Mouse (Mus musculus): Measurements from ENCODE around the gene Klk7. TPM values are rescaled to one million over a fixed set of nuclear protein-coding genes. Genes with fewer than 3 reads are reported as not detected.

The Klk7 gene
- polyA plus RNA-seq, 1 experiment from 2014 or later = not detected

DNA sequence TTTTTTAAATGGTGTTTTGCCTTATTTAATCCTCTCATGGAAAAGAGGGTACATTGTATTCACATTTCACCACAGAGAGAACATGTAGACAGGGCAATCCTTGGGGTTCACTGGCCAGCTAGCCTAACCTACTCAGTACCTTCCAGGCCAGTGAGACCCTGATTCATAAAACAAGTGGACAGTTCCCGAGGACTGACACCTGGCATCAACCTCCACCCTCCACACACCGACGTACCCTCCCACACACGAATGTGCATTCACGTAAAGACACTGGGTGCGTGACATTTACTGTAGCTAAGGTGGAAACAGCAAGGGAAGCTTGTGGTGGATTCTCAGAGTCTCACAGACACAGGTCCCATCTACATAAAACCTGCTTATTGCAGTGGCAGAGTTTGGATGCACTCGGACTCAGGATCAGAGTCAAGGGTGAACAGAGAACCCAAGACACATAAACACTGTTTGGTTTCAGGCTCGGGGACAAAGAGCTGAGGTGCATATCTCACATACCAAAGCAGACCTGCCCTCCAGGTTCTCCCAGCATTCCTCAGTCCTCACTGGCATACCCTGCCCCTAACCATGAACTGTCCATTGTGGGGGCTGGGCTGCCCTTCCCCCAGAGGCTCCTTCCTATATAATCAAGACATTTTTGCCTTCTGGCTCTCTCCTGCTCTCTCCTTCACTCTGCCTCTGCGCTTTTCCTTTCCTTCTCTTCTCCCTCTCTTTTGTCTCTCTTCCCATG lies 43.7 kb downstream of the Klk7 start:
- H3K4me2 ChIP-seq (ENCODE audit: low read length) = no peak overlapping the region
- 89% methylated on average over 9 of the region's 9 CpGs for WGBS
- H3K27me3 ChIP-seq (replicated peaks; ENCODE audit: control insufficient read depth, insufficient read depth, low read length) = no peaks in the 10 kb centered on the region
- no peak for ATAC-seq
- no peak overlapping the region for H3K9ac ChIP-seq (ENCODE audit: low read depth, low read length)
- H3K4me1 ChIP-seq (ENCODE audit: control insufficient read depth, insufficient read depth, low read depth, low read length) = no peaks in the 10 kb centered on the region
- no peaks in the 10 kb centered on the region for H3K36me3 ChIP-seq (ENCODE audit: control insufficient read depth, insufficient read depth, low read length)
- no peak overlapping the region for H3K27ac ChIP-seq (ENCODE audit: low read depth, low read length)
- no peaks in the 10 kb centered on the region; the same call in 1 of the 2 replicates for H3K9me3 ChIP-seq (ENCODE audit: control insufficient read depth, low read length)
- H3K4me3 ChIP-seq (ENCODE audit: low read length) = no peak overlapping the region

DNA sequence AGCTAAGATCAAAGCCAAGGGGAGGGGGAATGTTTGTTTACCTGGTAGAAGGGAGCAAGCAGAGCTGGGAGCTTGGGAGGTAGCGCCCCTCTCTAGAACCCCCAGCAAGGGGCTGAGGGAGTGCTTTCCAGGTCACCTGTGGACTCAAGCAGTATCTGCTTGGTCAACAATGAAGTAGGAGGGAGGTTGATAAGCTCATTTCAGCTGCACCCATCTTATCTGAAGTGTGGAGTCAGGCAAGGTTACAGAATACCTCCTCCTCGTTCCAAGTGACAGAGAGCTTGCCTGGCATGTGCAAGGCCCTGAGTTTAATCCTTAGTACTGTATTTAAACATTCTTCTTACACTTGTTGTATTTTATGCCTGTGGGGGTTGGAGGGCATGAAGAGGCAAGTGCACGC lies 44.6 kb downstream of the Klk7 start:
- Histone ChIP-seq H3K36me3 (ENCODE audit: control insufficient read depth, insufficient read depth, low read length) (no peaks in the 10 kb centered on the region), H3K4me3 (ENCODE audit: low read length) (no peak overlapping the region), H3K9ac (ENCODE audit: low read depth, low read length) (no peak overlapping the region), H3K27me3 (replicated peaks; ENCODE audit: control insufficient read depth, insufficient read depth, low read length) (no peaks in the 10 kb centered on the region), H3K4me2 (ENCODE audit: low read length) (no peak overlapping the region), H3K4me1 (ENCODE audit: control insufficient read depth, insufficient read depth, low read depth, low read length) (no peaks in the 10 kb centered on the region), H3K9me3 (ENCODE audit: control insufficient read depth, low read length) (no peaks in the 10 kb centered on the region; the same call in 1 of the 2 replicates), H3K27ac (ENCODE audit: low read depth, low read length) (no peak overlapping the region)
- ATAC-seq = no peak
- whole genome bisulfite sequencing = 86% methylated on average over 3 of the region's 3 CpGs

DNA sequence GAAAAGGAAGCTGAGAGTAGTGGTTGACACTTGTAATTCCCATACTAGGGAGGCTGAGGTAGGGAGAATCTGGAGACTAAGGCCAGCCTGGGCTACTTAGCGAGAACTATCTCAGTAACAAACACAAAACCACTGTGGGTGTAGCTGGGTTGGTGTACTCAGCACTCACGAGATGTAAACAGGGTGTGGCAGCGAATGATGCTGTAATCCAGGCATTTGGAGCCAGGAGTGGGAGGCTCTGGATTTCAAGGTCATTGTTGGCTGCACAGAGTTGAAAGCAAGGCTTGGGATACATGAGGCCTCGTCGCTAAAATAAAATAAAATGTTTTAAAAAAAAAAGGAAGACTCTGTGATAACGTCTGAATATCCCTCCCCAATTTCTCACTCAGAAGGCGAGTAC lies 45.2 kb downstream of the Klk7 start:
- Histone ChIP-seq H3K9me3 (ENCODE audit: control insufficient read depth, low read length) (no peaks in the 10 kb centered on the region; the same call in 1 of the 2 replicates), H3K4me2 (ENCODE audit: low read length) (no peak overlapping the region), H3K36me3 (ENCODE audit: control insufficient read depth, insufficient read depth, low read length) (no peaks in the 10 kb centered on the region), H3K27me3 (replicated peaks; ENCODE audit: control insufficient read depth, insufficient read depth, low read length) (no peaks in the 10 kb centered on the region), H3K4me1 (ENCODE audit: control insufficient read depth, insufficient read depth, low read depth, low read length) (no peaks in the 10 kb centered on the region), H3K27ac (ENCODE audit: low read depth, low read length) (no peak overlapping the region), H3K4me3 (ENCODE audit: low read length) (no peak overlapping the region), H3K9ac (ENCODE audit: low read depth, low read length) (no peak overlapping the region)
- ATAC-seq = no peak
- 87% methylated on average over 7 of the region's 7 CpGs for WGBS

DNA sequence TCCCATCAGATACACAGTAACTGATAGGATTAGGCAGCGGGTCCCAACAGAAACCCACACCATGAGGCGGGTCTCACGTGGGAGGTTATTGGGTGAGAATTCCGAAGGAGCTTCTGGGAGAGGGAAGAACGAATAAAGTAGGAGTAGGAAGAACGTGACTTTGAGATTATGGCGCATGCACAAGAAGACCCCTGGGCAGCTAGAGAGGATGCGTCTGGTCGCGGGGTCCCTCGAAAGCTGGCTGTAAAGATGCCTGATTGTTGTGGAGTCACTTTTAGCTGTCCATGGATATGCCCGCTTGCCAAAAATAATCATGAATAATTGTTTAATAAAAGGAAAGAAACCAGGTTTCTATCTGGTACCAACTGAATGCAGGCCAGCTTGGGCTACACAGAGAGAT lies 46.4 kb downstream of the Klk7 start:
- H3K9me3 ChIP-seq (ENCODE audit: control insufficient read depth, low read length) = no peaks in the 10 kb centered on the region
- no peak for ATAC-seq
- 92% methylated on average over 12 of the region's 12 CpGs for WGBS
- no peaks in the 10 kb centered on the region for H3K27me3 ChIP-seq (replicated peaks; ENCODE audit: control insufficient read depth, insufficient read depth, low read length)
- no peak overlapping the region for H3K27ac ChIP-seq (ENCODE audit: low read depth, low read length)
- H3K4me3 ChIP-seq (ENCODE audit: low read length) = no peak overlapping the region
- no peaks in the 10 kb centered on the region for H3K36me3 ChIP-seq (ENCODE audit: control insufficient read depth, insufficient read depth, low read length)
- H3K4me2 ChIP-seq (ENCODE audit: low read length) = no peak overlapping the region
- H3K9ac ChIP-seq (ENCODE audit: low read depth, low read length) = no peak overlapping the region
- H3K4me1 ChIP-seq (ENCODE audit: control insufficient read depth, insufficient read depth, low read depth, low read length) = no peaks in the 10 kb centered on the region

DNA sequence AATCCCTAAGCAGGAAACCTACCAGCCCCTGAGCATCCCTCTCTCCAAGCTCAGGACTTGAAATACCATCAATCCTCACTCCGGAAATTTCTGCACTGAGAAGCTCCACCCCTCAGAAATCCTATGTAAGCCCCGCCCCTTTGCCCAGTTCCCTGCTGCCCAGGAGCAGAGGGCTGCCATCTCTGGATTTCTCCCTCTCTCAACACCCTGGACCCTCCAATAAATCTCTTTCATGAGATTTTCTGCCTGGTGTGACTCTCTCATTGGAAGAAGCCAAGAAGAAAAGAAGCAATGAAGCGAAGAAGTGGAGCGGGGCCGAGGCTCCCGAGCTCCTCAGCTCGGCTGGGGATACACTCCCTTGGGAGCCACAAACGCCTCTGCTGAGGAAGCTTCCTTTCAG lies 49.3 kb downstream of the Klk7 start:
- 0 out of 2 replicates have a peak, but pooled peaks have one; percentile 14 for ATAC-seq
- Histone ChIP-seq H3K4me2 (ENCODE audit: low read length) (peak overlapping the region; percentile 18), H3K4me3 (ENCODE audit: low read length) (no peak overlapping the region), H3K4me1 (ENCODE audit: control insufficient read depth, insufficient read depth, low read depth, low read length) (no peaks in the 10 kb centered on the region), H3K9me3 (ENCODE audit: control insufficient read depth, low read length) (no peaks in the 10 kb centered on the region), H3K27ac (ENCODE audit: low read depth, low read length) (no peak overlapping the region), H3K9ac (ENCODE audit: low read depth, low read length) (no peak overlapping the region), H3K27me3 (replicated peaks; ENCODE audit: control insufficient read depth, insufficient read depth, low read length) (no peaks in the 10 kb centered on the region), H3K36me3 (ENCODE audit: control insufficient read depth, insufficient read depth, low read length) (no peaks in the 10 kb centered on the region)
- WGBS = 37% methylated on average over 8 of the region's 8 CpGs

Other genes starting within 250 kb of the Klk7 start
- gene Zfp658, start 249.0 kb upstream of the Klk7 start, polyA plus RNA-seq (2015; fragmentation: Nextera tagmentation; extraction: Ambion mirVana) = 6.9 and 7.9 TPM in 2 replicates
- 14.4 and 16.2 TPM in 2 replicates for gene Zfp719, start 231.7 kb upstream of the Klk7 start, polyA plus RNA-seq (2015; fragmentation: Nextera tagmentation; extraction: Ambion mirVana)
- 0.45 and 0.46 TPM in 2 replicates for gene Zfp819, start 204.1 kb upstream of the Klk7 start, polyA plus RNA-seq (2015; fragmentation: Nextera tagmentation; extraction: Ambion mirVana)
- gene Ceacam18, start 176.6 kb upstream of the Klk7 start, polyA plus RNA-seq (2015; fragmentation: Nextera tagmentation; extraction: Ambion mirVana) = 0.10 TPM in 1 of 2 replicates, not detected in the other
- 0.31 and 0.41 TPM in 2 replicates for gene Siglece, start 151.1 kb upstream of the Klk7 start, polyA plus RNA-seq (2015; fragmentation: Nextera tagmentation; extraction: Ambion mirVana)
- gene Ctu1, start 139.3 kb upstream of the Klk7 start, polyA plus RNA-seq (2015; fragmentation: Nextera tagmentation; extraction: Ambion mirVana) = 20.6 and 23.0 TPM in 2 replicates
- gene Klk14, start 120.9 kb upstream of the Klk7 start, polyA plus RNA-seq (2015; fragmentation: Nextera tagmentation; extraction: Ambion mirVana) = not detected in 2 replicates
- gene Klk13, start 98.7 kb upstream of the Klk7 start, polyA plus RNA-seq (2015; fragmentation: Nextera tagmentation; extraction: Ambion mirVana) = 0.16 TPM in 2 replicates
- gene Klk12, start 42.4 kb upstream of the Klk7 start, polyA plus RNA-seq (2015; fragmentation: Nextera tagmentation; extraction: Ambion mirVana) = not detected in 2 replicates
- 0.20 TPM in 1 of 2 replicates, not detected in the other for gene Klk11, start 36.7 kb upstream of the Klk7 start, polyA plus RNA-seq (2015; fragmentation: Nextera tagmentation; extraction: Ambion mirVana)
- 0.21 and 0.30 TPM in 2 replicates for gene Klk10, start 30.3 kb upstream of the Klk7 start, polyA plus RNA-seq (2015; fragmentation: Nextera tagmentation; extraction: Ambion mirVana)
- gene Klk9, start 19.4 kb upstream of the Klk7 start, polyA plus RNA-seq (2015; fragmentation: Nextera tagmentation; extraction: Ambion mirVana) = 0.10 and 0.31 TPM in 2 replicates
- 11.3 and 13.3 TPM in 2 replicates for gene Klk8, start 13.7 kb upstream of the Klk7 start, polyA plus RNA-seq (2015; fragmentation: Nextera tagmentation; extraction: Ambion mirVana)
- not detected in 2 replicates for gene Klk6, start 13.2 kb downstream of the Klk7 start, polyA plus RNA-seq (2015; fragmentation: Nextera tagmentation; extraction: Ambion mirVana)
- not detected in 2 replicates for gene Klk5, start 30.7 kb downstream of the Klk7 start, polyA plus RNA-seq (2015; fragmentation: Nextera tagmentation; extraction: Ambion mirVana)
- gene Klk4, start 69.9 kb downstream of the Klk7 start, polyA plus RNA-seq (2015; fragmentation: Nextera tagmentation; extraction: Ambion mirVana) = 4.4 and 4.5 TPM in 2 replicates
- not detected in 2 replicates for gene Klk15, start 122.4 kb downstream of the Klk7 start, polyA plus RNA-seq (2015; fragmentation: Nextera tagmentation; extraction: Ambion mirVana)
- not detected in 2 replicates for gene Klk1b8, start 139.4 kb downstream of the Klk7 start, polyA plus RNA-seq (2015; fragmentation: Nextera tagmentation; extraction: Ambion mirVana)
- gene Klk1b1, start 155.5 kb downstream of the Klk7 start, polyA plus RNA-seq (2015; fragmentation: Nextera tagmentation; extraction: Ambion mirVana) = not detected in 2 replicates
- gene Klk1b9, start 164.8 kb downstream of the Klk7 start, polyA plus RNA-seq (2015; fragmentation: Nextera tagmentation; extraction: Ambion mirVana) = not detected in 2 replicates
- not detected in 2 replicates for gene Klk1b11, start 184.6 kb downstream of the Klk7 start, polyA plus RNA-seq (2015; fragmentation: Nextera tagmentation; extraction: Ambion mirVana)
- gene Klk1b26, start 200.9 kb downstream of the Klk7 start, polyA plus RNA-seq (2015; fragmentation: Nextera tagmentation; extraction: Ambion mirVana) = not detected in 2 replicates
- gene Klk1b27, start 241.0 kb downstream of the Klk7 start, polyA plus RNA-seq (2015; fragmentation: Nextera tagmentation; extraction: Ambion mirVana) = 0.24 TPM in 1 of 2 replicates, not detected in the other